Mouse (Mus musculus) myocyte (in vitro differentiated cells): ENCODE data around the gene Rabgef1. TPM values are rescaled to one million over a fixed set of nuclear protein-coding genes. Genes with fewer than 3 reads are reported as not detected.

ENCODE experiments used
- H3K27me3 ChIP-seq: one replicate; pipeline ENCODE4 v1.6.1; 2011; ENCODE audit not compliant: control insufficient read depth, insufficient read depth, insufficient read length
- H3K36me3 ChIP-seq: one replicate; pipeline ENCODE4 v1.6.1; 2011; ENCODE audit not compliant: control insufficient read depth, insufficient read depth
- H3K4me2 ChIP-seq: one replicate; pipeline ENCODE4 v1.6.1; 2011; ENCODE audit warnings: low read depth, control low read depth
- H3K4me3 ChIP-seq: one replicate; pipeline ENCODE4 v1.5.1; 2011; ENCODE audit warnings: mild to moderate bottlenecking, control low read depth, moderate library complexity
- H3K79me2 ChIP-seq: one replicate; pipeline ENCODE4 v1.6.1; 2011; ENCODE audit not compliant: control insufficient read depth, insufficient read depth
- H3ac ChIP-seq: one replicate; pipeline ENCODE4 v1.6.1; 2011; ENCODE audit not compliant: control insufficient read depth, insufficient read length
- CEBPB ChIP-seq: IDR thresholded peaks from 2 replicates; pipeline ENCODE4 v1.6.1; 2011; ENCODE audit warnings: mild to moderate bottlenecking, moderate library complexity; ENCODE audit not compliant: poor library complexity, insufficient read depth, severe bottlenecking
- E2F4 ChIP-seq: IDR thresholded peaks from one replicate; pipeline ENCODE4 v1.6.1; 2011; ENCODE audit warnings: mild to moderate bottlenecking, control low read depth, moderate library complexity; ENCODE audit not compliant: insufficient read depth
- MAX ChIP-seq: IDR thresholded peaks from one replicate; pipeline ENCODE4 v1.6.1; 2011; ENCODE audit warnings: low read depth, mild to moderate bottlenecking, control low read depth
- MYOD1 ChIP-seq, 3 experiments: IDR thresholded peaks; one replicate each; pipeline ENCODE4 v1.6.1; 2011; ENCODE audit warnings: control low read depth in 2 of 3, low read depth in 2 of 3, mild to moderate bottlenecking in 2 of 3, moderate library complexity in 1 of 3; ENCODE audit not compliant: insufficient read length in 2 of 3, control insufficient read depth in 1 of 3
- MYOG ChIP-seq, 3 experiments: IDR thresholded peaks; one replicate each; pipeline ENCODE4 v1.6.1; 2011; ENCODE audit warnings: control low read depth in 2 of 3, low read depth in 2 of 3, mild to moderate bottlenecking in 2 of 3; ENCODE audit not compliant: insufficient read length in 2 of 3, control insufficient read depth in 1 of 3, insufficient read depth in 1 of 3
- POLR2A ChIP-seq: IDR thresholded peaks from one replicate; pipeline ENCODE4 v1.6.1; 2011; ENCODE audit warnings: low read depth, mild to moderate bottlenecking, control low read depth, moderate library complexity; ENCODE audit not compliant: insufficient read length
- POLR2AphosphoS2 ChIP-seq: IDR thresholded peaks from one replicate; pipeline ENCODE4 v1.6.1; 2011; ENCODE audit warnings: low read depth, control low read depth; ENCODE audit not compliant: insufficient read length
- REST ChIP-seq: IDR thresholded peaks from one replicate; pipeline ENCODE4 v1.6.1; 2011; ENCODE audit warnings: mild to moderate bottlenecking, control low read depth, moderate library complexity; ENCODE audit not compliant: insufficient read depth, insufficient read length
- SRF ChIP-seq: IDR thresholded peaks from one replicate; pipeline ENCODE4 v1.6.1; 2011; ENCODE audit warnings: low read depth; ENCODE audit not compliant: control insufficient read depth, insufficient read length
- TCF12 ChIP-seq: IDR thresholded peaks from one replicate; pipeline ENCODE4 v1.6.1; 2011; ENCODE audit warnings: mild to moderate bottlenecking, control low read depth; ENCODE audit not compliant: poor library complexity, insufficient read depth, severe bottlenecking
- TCF3 ChIP-seq: IDR thresholded peaks from one replicate; pipeline ENCODE4 v1.6.1; 2011; ENCODE audit warnings: low read depth, control low read depth; ENCODE audit not compliant: insufficient read length
- USF1 ChIP-seq: IDR thresholded peaks from one replicate; pipeline ENCODE4 v1.6.1; 2011; ENCODE audit warnings: low read depth, mild to moderate bottlenecking, control low read depth, moderate library complexity
- polyA plus RNA-seq: library from polyadenylated mRNA; unstranded; fragments of >200 nt; fragmentation: generic; extraction: Trizol; gene quantifications from one replicate; pipeline ENCODE4 v1.2.1, GENCODE M21; 2012; ENCODE audit warnings: missing spikeins

Rabgef1 gene
- polyA plus RNA-seq, 1 experiment = 18.8 TPM

GRCm38 (mm10) chr5:130263454-130263853 lies 91.9 kb downstream of the Rabgef1 start:
- Histone ChIP-seq H3K36me3 (no peaks in the 10 kb centered on the region), H3ac (no peak overlapping the region), H3K79me2 (peaks cover 4% of the 10 kb centered on the region), H3K4me3 (no peak overlapping the region), H3K4me2 (no peak overlapping the region), H3K27me3 (no peaks in the 10 kb centered on the region)
- TF ChIP-seq E2F4 = no peak
- TF ChIP-seq REST = no peak
- TF ChIP-seq POLR2AphosphoS2 = no peak
- TF ChIP-seq MYOG (IDR thresholded peaks at IDR 0.05; ENCODE audit: control insufficient read depth in 1 of 3, insufficient read depth in 1 of 3, insufficient read length in 2 of 3, low read depth in 2 of 3) = no peak
- no peak for TF ChIP-seq MYOD1 (IDR thresholded peaks at IDR 0.05; ENCODE audit: control insufficient read depth in 1 of 3, insufficient read length in 2 of 3, low read depth in 2 of 3)
- TF ChIP-seq USF1 = no peak
- TF ChIP-seq POLR2A = no peak
- no peak for TF ChIP-seq MAX
- no peak for TF ChIP-seq SRF
- TF ChIP-seq CEBPB = no peak
- no peak for TF ChIP-seq TCF3
- TF ChIP-seq TCF12 = no peak

Other genes with a start within 250 kb of the Rabgef1 start
- gene Vkorc1l1, start 229.8 kb upstream of the Rabgef1 start, polyA plus RNA-seq = 13.2 TPM
- gene Gusb, start 168.7 kb upstream of the Rabgef1 start, polyA plus RNA-seq = 35.0 TPM
- 45.8 TPM for gene Asl, start 142.6 kb upstream of the Rabgef1 start, polyA plus RNA-seq
- 30.8 TPM for gene Crcp, start 142.5 kb upstream of the Rabgef1 start, polyA plus RNA-seq
- gene Tpst1, start 98.5 kb upstream of the Rabgef1 start, polyA plus RNA-seq = 9.4 TPM
- 4.5 TPM for gene Kctd7, start 26.9 kb upstream of the Rabgef1 start, polyA plus RNA-seq
- 25.3 TPM for gene Tmem248, start 45.3 kb downstream of the Rabgef1 start, polyA plus RNA-seq
- gene Sbds, start 83.7 kb downstream of the Rabgef1 start, polyA plus RNA-seq = 47.2 TPM
- 23.6 TPM for gene Tyw1, start 83.8 kb downstream of the Rabgef1 start, polyA plus RNA-seq
- not detected for gene Caln1, start 197.7 kb downstream of the Rabgef1 start, polyA plus RNA-seq
- gene A330070K13Rik, start 212.8 kb downstream of the Rabgef1 start, polyA plus RNA-seq = not detected